Mouse (Mus musculus) Patski (cell line): ENCODE data around the gene Rom1. TPM values are rescaled to one million over a fixed set of nuclear protein-coding genes. Genes with fewer than 3 reads are reported as not detected.

ENCODE experiments used
- ATAC-seq: fragments of 100-300 bp; one replicate; pipeline ENCODE4 v1.8.0; 2021
- CTCF ChIA-PET: fragments of 350-600 bp; sonication (Branson Sonifier 250); formaldehyde crosslinking; loops from one replicate; lab custom pipeline; 2022; ENCODE audit warnings: inconsistent platforms; lab: Charles Lee
- POLR2A ChIA-PET: fragments of 350-600 bp; sonication (Branson Sonifier 250); formaldehyde crosslinking; loops from one replicate; lab custom pipeline; 2022; ENCODE audit warnings: antibody characterized with exemption, inconsistent platforms; lab: Charles Lee
- DNase-seq: peaks from one replicate; pipeline ENCODE4 v3.0.0-alpha.2; 2011; ENCODE audit warnings: low read depth, low spot score
- H3K27me3 ChIP-seq: fragments of 371-371 bp; one replicate; pipeline ENCODE4 v1.5.1; 2021
- CTCF ChIP-seq: fragments of 100-300 bp; IDR thresholded peaks from one replicate; pipeline ENCODE4 v1.5.1; 2021
- in situ Hi-C: fragments of 300-500 bp; cut with MboI; formaldehyde crosslinking; loops from 3 replicates; pipeline ENCODE4 v1.11.1; 2018; ENCODE audit warnings: low pct_unique_long_range_greater_than_20kb, mixed read lengths
- polyA plus RNA-seq: library from polyadenylated mRNA; unstranded; gene quantifications from one replicate; pipeline ENCODE4 v1.2.3, GENCODE M21; 2021

Rom1 gene
- polyA plus RNA-seq, 1 experiment from 2014 or later = 9.1 TPM

DNA sequence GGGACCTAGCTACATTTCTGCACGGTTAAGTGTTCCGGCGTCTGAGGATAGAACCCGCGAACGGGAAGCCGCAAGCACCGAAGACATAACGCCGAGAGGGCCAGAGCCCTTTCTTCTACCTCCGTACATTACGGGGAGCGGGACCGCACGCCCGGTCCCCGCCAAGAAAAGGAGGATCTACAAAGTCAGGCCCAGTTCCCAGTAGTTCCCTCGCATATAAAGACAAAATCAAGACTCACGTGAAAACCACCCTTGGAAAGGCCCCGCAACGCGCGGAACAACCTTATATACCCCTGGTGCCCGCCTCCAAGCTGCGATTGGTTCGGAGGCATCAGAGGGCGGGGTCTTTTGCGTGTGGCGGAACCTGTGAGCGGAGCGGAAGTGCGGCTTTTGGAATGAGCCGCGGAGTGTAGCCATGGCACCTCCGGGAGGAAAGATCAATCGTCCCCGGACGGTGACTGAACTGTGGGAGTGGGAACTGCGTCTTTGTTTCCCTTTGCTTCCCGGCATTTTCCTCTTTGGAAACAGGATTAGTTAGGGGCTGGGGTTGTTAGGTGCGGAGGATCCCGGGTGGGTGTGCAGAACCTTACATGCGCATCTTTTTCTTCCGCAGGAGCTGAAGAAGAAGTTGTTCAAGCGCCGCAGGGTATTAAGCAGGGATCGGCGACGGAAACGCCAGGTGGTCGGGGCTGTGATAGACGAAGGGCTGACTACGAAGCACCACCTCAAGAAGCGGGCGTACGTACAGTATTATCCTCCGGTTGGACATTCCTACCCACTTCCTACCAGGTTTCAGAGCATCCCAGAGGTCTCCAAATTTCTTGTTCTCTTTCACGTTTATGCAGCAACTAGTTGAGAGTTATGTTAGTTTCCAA is 40.4 kb downstream of the Rom1 start, which contains the start of the genes 1810009A15Rik and Gm49416:
TSS of gene 1810009A15Rik (plus strand) at position 343 of the 875 bp plus-strand sequence.
TSS of gene Gm49416 (plus strand) at position 416 of the 875 bp plus-strand sequence.
- peak; percentile 94 for ATAC-seq
- TF ChIP-seq CTCF = no peak
- H3K27me3 ChIP-seq = no peaks in the 10 kb centered on the region
- in situ Hi-C loops = no loop called here
- ChIA-PET CTCF (interaction anchor here (1.4 to 1.9 kb wide), 4 partner anchors 9 to 53 kb away, joined by 3 to 4 read pairs (median 3); partner anchors contain the start of gene Mta2), POLR2A (interaction anchor here (0.7 to 2.0 kb wide), 6 partner anchors 9 to 221 kb away, joined by 3 to 5 read pairs (median 4); partner anchors contain the start of gene Ubxn1)
- peak; percentile 76 for DNase-seq

DNA sequence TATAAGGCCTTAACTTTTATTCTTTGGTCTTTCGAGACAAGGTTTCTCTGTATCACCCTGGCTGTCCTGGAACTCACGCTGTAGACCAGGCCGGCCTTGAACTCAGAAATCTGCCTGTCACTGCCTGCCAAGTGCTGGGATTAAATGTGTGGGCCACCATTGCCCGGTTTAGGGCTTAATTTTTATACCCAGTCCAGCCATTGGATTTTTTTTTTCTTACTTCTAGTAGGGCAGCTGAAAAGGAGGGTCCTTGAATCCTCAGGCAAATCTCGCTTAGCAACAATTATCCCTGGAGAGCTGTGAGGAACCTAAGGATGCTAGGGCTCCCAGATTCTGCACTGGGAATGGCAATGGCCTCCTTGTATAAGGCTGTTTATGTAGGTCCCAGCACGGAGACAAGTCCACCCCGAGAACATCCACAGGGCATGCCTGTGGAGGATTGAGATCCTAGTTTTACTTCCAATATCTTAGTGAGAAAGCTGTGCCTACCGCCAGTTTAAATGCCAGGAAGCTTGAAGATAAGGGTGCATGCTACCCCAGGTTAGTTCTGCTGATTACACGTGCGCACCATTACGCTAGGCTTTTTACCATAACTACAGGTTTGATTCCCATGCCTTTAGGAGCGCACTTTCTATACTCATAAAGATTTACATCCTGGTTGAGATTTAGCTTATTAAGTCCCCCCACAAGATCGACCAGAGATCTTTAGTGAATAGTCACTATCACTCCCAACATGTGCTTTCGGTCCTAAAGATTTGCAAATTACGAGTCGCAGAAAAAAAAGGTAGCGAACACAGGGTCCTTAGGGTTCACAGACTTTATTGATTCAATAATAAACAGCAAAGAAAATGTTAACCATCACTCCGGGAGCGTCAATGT is 41.3 kb downstream of the Rom1 start:
- TF ChIP-seq CTCF = no peak
- no peaks in the 10 kb centered on the region for H3K27me3 ChIP-seq
- POLR2A ChIA-PET = interaction anchor here (0.6 to 2.0 kb wide), 5 partner anchors 8 to 222 kb away, joined by 3 to 5 read pairs (median 3); partner anchors contain the start of gene Ubxn1
- in situ Hi-C loops = no loop called here
- DNase-seq (no peak), ATAC-seq (no peak)
- CTCF ChIA-PET = interaction anchor here (1.2 to 1.9 kb wide), 6 partner anchors 8 to 54 kb away, joined by 3 to 5 read pairs (median 3); partner anchors contain the start of gene Mta2

DNA sequence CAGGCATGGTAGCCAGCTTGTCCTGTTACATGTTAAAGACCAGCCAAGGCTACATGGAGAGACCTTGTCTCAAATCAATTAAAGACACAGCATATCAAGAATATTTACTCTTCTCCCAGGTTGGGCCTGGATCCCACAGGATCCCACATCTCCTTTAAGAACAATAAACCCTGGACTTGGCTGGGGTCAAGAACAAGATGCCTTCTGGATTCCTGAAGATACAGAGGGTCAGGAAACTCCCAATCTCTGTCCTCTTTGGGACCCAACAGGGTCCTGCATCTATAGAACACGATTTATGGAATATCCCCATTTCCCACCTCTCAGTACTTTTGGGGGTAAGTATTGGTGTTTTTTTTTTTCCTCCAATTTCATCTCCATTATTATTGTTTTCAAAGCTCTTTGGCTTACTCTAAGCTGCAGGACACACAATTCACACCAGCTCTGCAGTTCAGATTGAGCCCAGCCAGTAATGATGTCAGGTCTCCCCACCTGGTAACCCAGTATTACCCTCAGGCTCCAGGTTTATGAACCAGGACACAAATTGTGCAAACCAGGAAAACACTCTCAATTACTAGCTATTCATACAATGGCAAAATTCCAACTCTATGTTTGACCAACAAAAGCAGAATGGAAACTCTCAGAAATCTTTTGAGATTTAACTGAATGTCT is 42.1 kb downstream of the Rom1 start:
- ATAC-seq (no peak), DNase-seq (no peak)
- in situ Hi-C loops = no loop called here
- no peak for TF ChIP-seq CTCF
- no peaks in the 10 kb centered on the region for H3K27me3 ChIP-seq
- ChIA-PET POLR2A (no interaction called here), CTCF (interaction anchor here (1.2 to 1.9 kb wide), 5 partner anchors 12 to 54 kb away, joined by 3 to 5 read pairs (median 3); partner anchors contain the start of gene Mta2)

DNA sequence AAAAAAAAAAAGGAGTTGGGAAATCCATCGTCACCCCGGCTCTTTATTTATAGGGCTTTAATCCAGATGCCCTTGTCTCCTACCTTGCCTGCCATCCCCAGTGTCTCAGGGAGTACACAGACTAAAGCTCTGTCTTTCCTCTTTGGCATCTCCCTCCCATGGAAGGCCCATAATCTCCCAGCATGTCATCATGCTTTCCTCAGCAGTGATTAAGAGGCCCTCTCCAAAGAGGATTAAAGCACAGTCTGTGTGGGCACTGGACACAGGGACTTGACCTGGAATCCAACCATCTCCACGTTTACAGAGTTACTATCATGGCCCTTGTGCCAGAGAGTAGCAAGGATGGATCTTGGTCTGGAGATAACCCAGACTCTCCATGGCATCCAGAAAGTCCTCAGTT is 45.5 kb downstream of the Rom1 start, which contains the start of the genes Lbhd1 and Gm49403:
TSS of gene Lbhd1 (plus strand) at position 117 of the 400 bp plus-strand sequence.
TSS of gene Gm49403 (plus strand) at position 315 of the 400 bp plus-strand sequence.
- DNase-seq = no peak
- no peaks in the 10 kb centered on the region for H3K27me3 ChIP-seq
- in situ Hi-C loops = no loop called here
- CTCF ChIA-PET = no interaction called here
- TF ChIP-seq CTCF = no peak
- POLR2A ChIA-PET = no interaction called here
- no peak for ATAC-seq

DNA sequence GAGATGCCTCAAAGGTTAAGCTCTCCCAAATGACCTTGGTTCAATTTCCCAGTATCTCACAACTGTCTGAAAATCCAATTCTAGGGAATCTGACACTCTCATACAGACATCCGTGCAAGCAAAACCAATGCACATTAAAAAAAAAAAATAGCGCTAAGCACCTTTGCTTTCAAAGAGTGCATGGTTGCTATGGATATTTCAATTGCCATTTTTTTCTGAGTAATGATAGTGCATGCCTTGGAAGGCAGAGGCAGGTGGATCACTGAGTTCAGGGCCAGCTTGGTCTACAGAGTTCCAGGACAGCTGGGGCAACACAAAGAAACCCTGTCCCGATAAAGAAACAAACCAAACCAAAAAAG is 48.1 kb downstream of the Rom1 start:
- CTCF ChIA-PET = interaction anchor here (0.7 to 1.3 kb wide), 3 partner anchors 12 to 229 kb away, joined by 3 to 5 read pairs (median 3); partner anchors contain the start of gene Ints5

DNA sequence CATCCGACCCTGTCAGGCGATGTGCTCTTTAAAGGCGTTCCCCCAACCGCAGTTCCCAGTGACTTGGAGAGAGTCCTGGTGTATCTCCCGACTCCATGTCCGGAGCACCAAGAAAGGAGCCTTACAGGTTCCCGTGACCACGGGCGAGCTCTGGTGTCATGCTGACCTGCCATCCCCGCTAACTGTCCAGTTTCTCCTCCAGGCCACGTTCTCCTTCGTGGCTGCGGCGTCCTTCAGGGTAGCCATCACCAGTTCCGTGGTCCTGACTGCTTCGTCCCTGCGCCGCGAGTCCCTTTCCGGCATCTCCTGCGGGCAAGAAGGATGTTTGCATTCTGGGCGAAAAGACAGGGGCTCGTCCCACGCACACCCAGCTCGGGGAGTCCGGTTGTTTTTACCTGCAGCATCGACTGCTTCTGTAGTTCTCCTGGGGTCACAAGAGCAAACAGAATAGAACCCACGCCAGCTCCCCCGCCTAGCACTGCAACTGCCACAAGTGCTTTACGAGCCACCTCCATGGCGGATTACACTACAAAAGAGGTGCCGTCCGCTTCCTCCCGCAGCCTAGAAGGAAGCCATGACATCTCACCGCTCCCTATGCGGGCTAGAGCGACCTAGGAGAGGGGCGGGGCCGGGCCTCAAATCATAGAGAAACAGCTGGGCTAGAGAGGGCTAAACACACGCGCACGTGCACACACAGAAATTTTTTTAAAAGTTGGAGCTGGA is 48.7 kb downstream of the Rom1 start, which contains the start of gene Uqcc3:
TSS of gene Uqcc3 (minus strand) at position 613 of the 723 bp plus-strand sequence.
- DNase-seq (peak; percentile 43), ATAC-seq (peak; percentile 88)

More for the DNA sequence above, 48.1 kb downstream of the Rom1 start:
- ATAC-seq (no peak), DNase-seq (no peak)
- POLR2A ChIA-PET = interaction anchor here (0.6 to 2.1 kb wide), 6 partner anchors 10 to 85 kb away, joined by 3 to 6 read pairs (median 3); partner anchors contain the start of genes Eml3, Ints5 and Ubxn1
- in situ Hi-C loops = no loop called here
- TF ChIP-seq CTCF = no peak
- no peaks in the 10 kb centered on the region for H3K27me3 ChIP-seq

More for the DNA sequence above, 48.7 kb downstream of the Rom1 start, which contains the start of gene Uqcc3:
- H3K27me3 ChIP-seq = no peaks in the 10 kb centered on the region
- ChIA-PET POLR2A (interaction anchor here (0.6 to 2.1 kb wide), 6 partner anchors 8 to 66 kb away, joined by 3 to 7 read pairs (median 4); partner anchors contain the start of genes 1810009A15Rik, Eml3, Gm49416 and Ints5), CTCF (interaction anchor here (0.8 to 1.3 kb wide), 4 partner anchors 8 to 230 kb away, joined by 3 to 5 read pairs (median 3); partner anchors contain the start of genes 1810009A15Rik and Gm49416)
- in situ Hi-C loops = no loop called here
- TF ChIP-seq CTCF = no peak

Other genes starting within 250 kb of the Rom1 start
- gene Slc3a2, start 206.0 kb downstream of the Rom1 start, polyA plus RNA-seq = 807 TPM
- 64.7 TPM for gene Wdr74, start 193.5 kb downstream of the Rom1 start, polyA plus RNA-seq
- gene 1700092M07Rik, start 188.6 kb downstream of the Rom1 start, polyA plus RNA-seq = 0.86 TPM
- 116 TPM for gene Stx5a, start 187.9 kb downstream of the Rom1 start, polyA plus RNA-seq
- gene Nxf1, start 172.3 kb downstream of the Rom1 start, polyA plus RNA-seq = 164 TPM
- 74.3 TPM for gene Tmem223, start 158.4 kb downstream of the Rom1 start, polyA plus RNA-seq
- 58.9 TPM for gene Tmem179b, start 154.9 kb downstream of the Rom1 start, polyA plus RNA-seq
- gene Taf6l, start 142.9 kb downstream of the Rom1 start, polyA plus RNA-seq = 25.8 TPM
- 148 TPM for gene Polr2g, start 130.8 kb downstream of the Rom1 start, polyA plus RNA-seq
- gene Zbtb3, start 126.8 kb downstream of the Rom1 start, polyA plus RNA-seq = 5.0 TPM
- gene Ttc9c, start 110.0 kb downstream of the Rom1 start, polyA plus RNA-seq = 51.4 TPM
- 136 TPM for gene Hnrnpul2, start 109.3 kb downstream of the Rom1 start, polyA plus RNA-seq
- gene AC129217.1, start 99.6 kb downstream of the Rom1 start, polyA plus RNA-seq = 3.3 TPM
- gene Bscl2, start 91.9 kb downstream of the Rom1 start, polyA plus RNA-seq = 4.1 TPM
- 0.50 TPM for gene Gng3, start 90.2 kb downstream of the Rom1 start, polyA plus RNA-seq
- gene Lrrn4cl, start 78.6 kb downstream of the Rom1 start, polyA plus RNA-seq = 0.10 TPM
- 270 TPM for gene Ubxn1, start 57.9 kb downstream of the Rom1 start, polyA plus RNA-seq
- 50.7 TPM for gene Uqcc3, start 48.4 kb downstream of the Rom1 start, polyA plus RNA-seq
- 15.4 TPM for gene Lbhd1, start 45.6 kb downstream of the Rom1 start, polyA plus RNA-seq
- gene Gm49403, start 45.4 kb downstream of the Rom1 start, polyA plus RNA-seq = not detected
- gene 1810009A15Rik, start 40.5 kb downstream of the Rom1 start, polyA plus RNA-seq = 69.6 TPM
- gene Gm49416, start 40.4 kb downstream of the Rom1 start, polyA plus RNA-seq = 5.9 TPM
- gene Ints5, start 36.4 kb downstream of the Rom1 start, polyA plus RNA-seq = 31.2 TPM
- gene Ganab, start 31.3 kb downstream of the Rom1 start, polyA plus RNA-seq = 308 TPM
- 53.3 TPM for gene B3gat3, start 9.0 kb downstream of the Rom1 start, polyA plus RNA-seq
- gene Eml3, start 196 bp upstream of the Rom1 start, polyA plus RNA-seq = 56.5 TPM
- 141 TPM for gene Mta2, start 12.5 kb upstream of the Rom1 start, polyA plus RNA-seq
- gene Tut1, start 24.5 kb upstream of the Rom1 start, polyA plus RNA-seq = 24.6 TPM
- 419 TPM for gene Eef1g, start 37.7 kb upstream of the Rom1 start, polyA plus RNA-seq
- 57.7 TPM for gene Ahnak, start 59.9 kb upstream of the Rom1 start, polyA plus RNA-seq
- gene Scgb1a1, start 158.6 kb upstream of the Rom1 start, polyA plus RNA-seq = not detected
- gene Asrgl1, start 206.3 kb upstream of the Rom1 start, polyA plus RNA-seq = 9.5 TPM